Mouse (Mus musculus): ENCODE results near the gene Mllt1.

DNA sequence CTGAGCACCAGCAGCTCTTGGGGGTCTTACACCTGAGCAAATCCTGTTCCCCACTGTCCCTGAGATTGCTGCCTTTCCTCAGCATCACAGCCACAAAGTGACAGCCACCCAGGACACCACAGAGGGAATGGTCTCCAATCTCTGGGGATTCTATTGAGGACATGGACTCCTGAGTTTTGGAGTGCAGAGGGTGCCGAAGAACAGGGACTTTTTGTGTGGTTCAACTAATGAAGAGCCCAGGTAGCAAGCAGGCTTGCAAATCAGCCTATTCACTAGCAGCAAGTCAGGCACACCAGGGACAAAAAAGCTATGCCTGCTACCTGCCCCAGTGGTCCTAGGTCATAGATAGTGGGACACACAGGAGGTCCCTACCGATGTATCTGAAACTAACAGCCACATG, 1.8 kb downstream of the Mllt1 start:
- no peak for TF ChIP-seq POLR2AphosphoS2 (IDR thresholded peaks at IDR 0.05; ENCODE audit: insufficient read length, low read depth)
- no peak for TF ChIP-seq E2F4 (IDR thresholded peaks at IDR 0.05; ENCODE audit: insufficient read depth)
- no peak for TF ChIP-seq POLR2A (IDR thresholded peaks at IDR 0.05; ENCODE audit: insufficient read length, low read depth)
